Mouse (Mus musculus) liver, adult 2 months (tissue): ENCODE measurements around the gene Pelp1.

ENCODE experiments used
- CTCF ChIP-seq: fragments of 200-500 bp; IDR thresholded peaks from 2 replicates; pipeline ENCODE4 v1.5.1; 2011; ENCODE audit warnings: low read depth, low read length, control low read depth
- POLR2A ChIP-seq: fragments of 200-500 bp; IDR thresholded peaks from 2 replicates; pipeline ENCODE4 v1.6.1; 2011; ENCODE audit warnings: low read length, control low read depth; ENCODE audit not compliant: insufficient read depth; ENCODE audit errors: extremely low read depth

GRCm38 (mm10) chr11:70453261-70454044 lies 43.6 kb upstream of the Pelp1 start:
- TF ChIP-seq CTCF = no peak
- TF ChIP-seq POLR2A = no peak
